Mouse (Mus musculus) lung, adult 2 months (tissue): ENCODE measurements at regions not wholly inside any gene's neighbourhood (a gene's known extent, or its start where the extent isn't known, plus 50 kb on each side); places are given as distances from the start of the nearest gene placed in this dataset.

ENCODE experiments used
- CTCF ChIP-seq: fragments of 200-500 bp; IDR thresholded peaks from 2 replicates; pipeline ENCODE4 v1.5.1; 2011; ENCODE audit warnings: mild to moderate bottlenecking, low read length, control low read depth; ENCODE audit not compliant: insufficient read depth
- POLR2A ChIP-seq: fragments of 200-500 bp; IDR thresholded peaks from 2 replicates; pipeline ENCODE4 v1.6.1; 2011; ENCODE audit warnings: low read depth, mild to moderate bottlenecking, control low read depth, low read length, borderline replicate concordance; ENCODE audit errors: extremely low read depth

DNA sequence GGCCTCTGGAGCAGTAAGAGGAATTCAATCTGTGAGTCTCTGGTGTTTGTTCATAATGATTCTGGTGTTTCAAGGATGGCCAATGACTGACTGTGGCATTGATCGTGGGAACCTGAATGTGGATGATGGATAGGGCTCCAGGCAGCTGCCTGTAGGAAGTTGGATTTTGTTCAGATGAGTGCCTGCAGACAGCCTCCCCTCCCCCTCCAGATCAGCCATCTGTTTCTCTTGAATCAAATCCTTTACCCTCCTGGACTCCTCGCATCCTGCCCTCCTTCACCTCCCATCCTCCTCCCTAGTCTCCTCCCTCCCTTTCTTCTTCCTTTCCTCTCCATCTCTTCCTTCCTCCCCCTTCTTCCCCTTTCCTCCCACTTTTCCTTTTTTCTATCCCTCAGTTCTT lies 307.6 kb upstream of the Plxna2 start:
- no peak for TF ChIP-seq POLR2A
- TF ChIP-seq CTCF, result no peak
